Mouse (Mus musculus) E14TG2a.4 (cell line): Measurements from ENCODE around the gene Onecut1.

Experiments used
- H3K27me3 ChIP-seq: 2 replicates; pipeline ENCODE4 v1.6.1; 2014; ENCODE audit warnings: low read length, control low read depth; ENCODE audit not compliant: insufficient read depth
- H3K36me3 ChIP-seq: 2 replicates; pipeline ENCODE4 v1.6.1; 2014; ENCODE audit warnings: low read length, control low read depth; ENCODE audit not compliant: insufficient read depth
- H3K4me1 ChIP-seq: replicated peaks from 2 replicates; pipeline ENCODE4 v1.6.1; 2014; ENCODE audit warnings: low read depth, low read length, control low read depth
- H3K4me3 ChIP-seq: replicated peaks from 2 replicates; pipeline ENCODE4 v1.5.1; 2014; ENCODE audit warnings: mild to moderate bottlenecking, low read length
- H3K9me3 ChIP-seq: 2 replicates; pipeline ENCODE4 v1.6.1; 2014; ENCODE audit warnings: low read length, control low read depth
- CTCF ChIP-seq: conservative IDR thresholded peaks from 2 replicates; pipeline ENCODE4 v1.5.1; 2014; ENCODE audit warnings: low read length
- NANOG ChIP-seq: IDR thresholded peaks from 2 replicates; pipeline ENCODE4 v1.6.1; 2014; ENCODE audit warnings: borderline replicate concordance, low read length, mixed read lengths
- POU5F1 ChIP-seq: IDR thresholded peaks from 2 replicates; pipeline ENCODE4 v1.6.1; 2014; ENCODE audit warnings: low read length, borderline replicate concordance

The Onecut1 gene

DNA sequence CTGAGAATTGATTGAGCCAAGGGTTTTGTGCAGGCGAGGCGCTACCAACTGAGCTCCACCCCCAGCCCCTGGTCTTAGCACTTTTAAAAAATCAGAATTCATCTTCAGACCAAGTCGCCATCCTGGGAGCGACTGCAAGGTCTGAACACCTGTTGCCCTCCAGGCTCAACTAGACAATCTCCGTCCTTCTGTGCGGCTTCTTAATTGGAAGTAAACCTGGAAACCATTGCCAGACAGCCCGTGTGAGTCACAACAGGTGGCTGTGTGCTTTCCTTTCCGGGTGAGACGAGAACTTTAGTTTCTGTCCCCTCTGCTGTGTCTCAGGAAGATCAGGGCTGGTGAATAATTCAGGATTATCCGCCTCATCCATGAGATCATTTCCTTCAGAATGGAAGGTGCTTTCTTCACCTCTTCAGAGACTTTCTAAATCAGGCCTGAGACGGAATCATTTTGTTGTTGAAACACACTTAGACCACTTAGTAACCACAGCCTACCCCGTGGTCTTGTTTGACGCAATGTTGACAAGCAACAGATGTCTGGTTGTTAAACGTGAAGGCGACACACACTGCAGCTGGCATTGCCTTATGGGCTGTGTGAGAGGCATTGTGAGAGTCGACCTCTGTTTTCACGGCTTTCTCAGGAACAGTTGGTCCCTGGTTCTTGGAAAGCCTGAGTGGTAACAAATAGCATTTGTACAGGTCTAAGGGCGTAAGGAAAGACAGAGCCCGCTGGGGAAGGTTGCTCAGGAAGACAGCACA is 51.1 kb downstream of the Onecut1 start:
- H3K4me1 ChIP-seq, result peaks cover 18% of the 10 kb centered on the region; the same call in 1 of the 2 replicates
- no peak for TF ChIP-seq POU5F1
- no peak for TF ChIP-seq NANOG
- no peak for TF ChIP-seq CTCF
- H3K4me3 ChIP-seq, result no peak overlapping the region
- H3K27me3 ChIP-seq, result peaks cover 13% of the 10 kb centered on the region; the same call in 1 of the 2 replicates
- no peaks in the 10 kb centered on the region for H3K36me3 ChIP-seq
- H3K9me3 ChIP-seq, result peaks cover 7% of the 10 kb centered on the region; the same call in 1 of the 2 replicates

DNA sequence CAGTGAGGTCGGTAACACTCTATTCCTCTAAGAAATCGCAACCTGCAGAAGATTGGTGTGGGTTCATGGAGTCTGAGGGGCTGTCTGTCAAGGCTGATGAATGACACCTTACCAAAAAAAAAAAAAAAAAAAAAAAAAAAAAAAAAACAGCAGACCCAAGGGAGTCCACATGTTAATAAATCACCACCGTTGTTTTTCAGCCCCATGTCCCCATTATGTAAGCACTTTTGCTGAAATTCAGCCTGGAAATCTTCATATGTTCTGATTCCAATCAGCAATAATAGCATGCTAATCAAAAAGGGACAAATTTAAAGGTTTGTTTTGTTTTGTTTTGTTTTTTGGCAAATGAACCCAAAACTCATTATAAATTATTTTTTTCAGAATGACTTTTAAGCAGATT is 53.9 kb downstream of the Onecut1 start:
- H3K36me3 ChIP-seq, result no peaks in the 10 kb centered on the region
- peaks cover 7% of the 10 kb centered on the region; the same call in 1 of the 2 replicates for H3K9me3 ChIP-seq
- TF ChIP-seq POU5F1, result no peak
- no peak for TF ChIP-seq NANOG
- TF ChIP-seq CTCF, result no peak
- no peak overlapping the region for H3K4me3 ChIP-seq
- H3K4me1 ChIP-seq, result 0 out of 2 replicates have a peak, but pooled peaks cover 8% of the 10 kb centered on the region
- H3K27me3 ChIP-seq, result no peaks in the 10 kb centered on the region

DNA sequence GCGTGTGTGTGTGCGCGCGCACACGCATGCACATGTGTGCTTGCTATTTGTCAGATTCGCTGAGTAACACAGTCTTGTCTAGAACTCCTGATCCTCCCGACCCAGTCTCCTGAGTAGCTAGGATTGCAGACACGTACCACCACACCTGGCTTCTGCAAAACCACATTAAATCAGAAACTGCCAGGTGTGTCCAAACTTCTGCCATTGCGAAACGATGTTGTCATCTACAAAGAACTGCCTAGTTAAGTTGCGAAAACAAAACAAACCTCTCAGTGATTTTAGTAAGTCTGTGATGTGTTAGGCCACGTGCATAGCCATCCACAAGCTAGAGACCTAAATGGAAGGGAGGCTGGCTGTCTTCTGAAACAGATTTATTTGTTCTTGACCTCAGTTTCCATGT is 58.7 kb downstream of the Onecut1 start:
- H3K9me3 ChIP-seq, result peaks cover 7% of the 10 kb centered on the region; the same call in 1 of the 2 replicates
- H3K27me3 ChIP-seq, result no peaks in the 10 kb centered on the region
- H3K4me3 ChIP-seq, result no peak overlapping the region
- TF ChIP-seq POU5F1 (no peak), NANOG (no peak), CTCF (no peak)
- H3K36me3 ChIP-seq, result no peaks in the 10 kb centered on the region
- no peaks in the 10 kb centered on the region for H3K4me1 ChIP-seq

DNA sequence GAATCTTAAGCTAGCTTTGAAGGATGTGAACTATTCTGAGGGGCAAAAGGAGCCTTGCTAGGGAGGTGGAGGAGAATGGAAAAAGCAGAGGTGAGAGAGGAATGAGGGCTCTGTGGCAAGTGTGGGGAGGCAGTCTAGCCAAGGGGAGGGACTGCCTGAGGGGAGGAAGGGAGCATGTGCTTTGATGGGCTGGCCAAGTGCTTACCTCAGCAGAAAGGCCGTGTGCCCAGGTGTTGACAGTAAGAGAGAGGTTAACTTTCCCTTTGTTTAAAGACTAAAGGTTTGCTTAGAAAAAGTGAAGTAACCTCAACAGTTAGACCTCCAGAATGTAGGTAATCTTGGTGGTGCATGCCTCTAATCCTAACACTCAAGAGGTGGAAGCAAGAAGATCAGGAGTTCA is 59.7 kb downstream of the Onecut1 start:
- TF ChIP-seq NANOG, result no peak
- no peak for TF ChIP-seq CTCF
- no peak for TF ChIP-seq POU5F1
- Histone ChIP-seq H3K36me3 (no peaks in the 10 kb centered on the region), H3K9me3 (peaks cover 7% of the 10 kb centered on the region; the same call in 1 of the 2 replicates)

DNA sequence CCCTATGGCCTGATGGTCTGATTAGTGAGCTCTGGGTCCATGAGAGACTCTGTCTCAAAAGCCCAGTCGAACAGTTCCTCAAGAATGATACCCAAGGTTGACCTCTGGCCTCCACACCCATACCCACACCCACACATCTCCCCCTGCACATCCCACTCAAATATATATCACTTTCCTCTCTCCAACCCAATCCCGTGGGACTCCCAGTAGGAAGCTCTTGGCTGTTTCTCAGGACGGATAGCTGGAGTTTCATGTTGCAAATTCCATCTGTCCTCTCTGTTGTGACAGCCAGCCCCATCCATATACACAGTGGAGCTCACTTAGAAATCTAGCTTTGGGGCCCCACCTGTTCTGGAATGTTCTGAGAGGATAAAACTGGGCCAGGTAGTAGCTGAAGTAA is 61.2 kb downstream of the Onecut1 start:
- no peak overlapping the region for H3K4me3 ChIP-seq
- H3K36me3 ChIP-seq, result no peaks in the 10 kb centered on the region
- H3K9me3 ChIP-seq, result no peaks in the 10 kb centered on the region
- no peak for TF ChIP-seq NANOG
- TF ChIP-seq CTCF, result no peak
- TF ChIP-seq POU5F1, result no peak
- no peaks in the 10 kb centered on the region for H3K27me3 ChIP-seq
- no peaks in the 10 kb centered on the region for H3K4me1 ChIP-seq

More for the DNA sequence above, 59.7 kb downstream of the Onecut1 start:
- Histone ChIP-seq H3K27me3 (no peaks in the 10 kb centered on the region), H3K4me1 (no peaks in the 10 kb centered on the region), H3K4me3 (no peak overlapping the region)

DNA sequence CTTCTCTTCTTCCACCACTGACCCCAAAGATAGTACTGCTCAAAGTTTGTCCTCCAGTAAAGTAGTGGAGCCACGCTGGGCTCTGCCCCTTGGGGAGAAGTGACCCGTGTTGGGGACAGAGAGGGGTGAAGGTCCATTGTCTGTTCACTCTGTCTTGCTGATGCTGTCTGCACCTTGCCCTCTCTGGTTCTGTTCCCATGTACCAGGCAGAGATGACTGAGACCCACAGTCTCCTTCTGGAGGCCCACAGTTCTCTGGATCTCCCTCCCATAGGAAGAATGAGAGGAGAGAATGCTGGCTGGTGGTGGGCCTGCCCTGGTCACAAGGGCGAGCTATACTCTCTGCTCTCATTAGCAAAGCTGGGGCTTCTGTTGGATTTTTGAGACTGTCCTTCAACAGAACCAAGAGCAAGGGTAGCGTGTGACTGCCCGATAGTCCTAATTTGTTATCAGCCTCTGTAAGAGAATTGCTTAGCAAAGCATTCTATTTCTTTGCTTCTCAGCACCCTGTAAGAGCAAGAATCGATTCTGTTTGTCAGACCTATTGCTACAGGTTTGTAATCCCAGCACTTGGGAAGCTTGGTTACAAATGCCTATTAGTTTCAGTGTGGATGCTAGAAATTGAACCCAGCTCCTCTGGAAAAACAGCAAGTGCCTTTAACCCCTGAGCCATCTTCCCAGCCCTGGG is 61.7 kb downstream of the Onecut1 start:
- Histone ChIP-seq H3K4me3 (no peak overlapping the region), H3K27me3 (no peaks in the 10 kb centered on the region), H3K4me1 (no peaks in the 10 kb centered on the region), H3K36me3 (no peaks in the 10 kb centered on the region), H3K9me3 (no peaks in the 10 kb centered on the region)
- TF ChIP-seq CTCF (no peak), POU5F1 (no peak), NANOG (no peak)

DNA sequence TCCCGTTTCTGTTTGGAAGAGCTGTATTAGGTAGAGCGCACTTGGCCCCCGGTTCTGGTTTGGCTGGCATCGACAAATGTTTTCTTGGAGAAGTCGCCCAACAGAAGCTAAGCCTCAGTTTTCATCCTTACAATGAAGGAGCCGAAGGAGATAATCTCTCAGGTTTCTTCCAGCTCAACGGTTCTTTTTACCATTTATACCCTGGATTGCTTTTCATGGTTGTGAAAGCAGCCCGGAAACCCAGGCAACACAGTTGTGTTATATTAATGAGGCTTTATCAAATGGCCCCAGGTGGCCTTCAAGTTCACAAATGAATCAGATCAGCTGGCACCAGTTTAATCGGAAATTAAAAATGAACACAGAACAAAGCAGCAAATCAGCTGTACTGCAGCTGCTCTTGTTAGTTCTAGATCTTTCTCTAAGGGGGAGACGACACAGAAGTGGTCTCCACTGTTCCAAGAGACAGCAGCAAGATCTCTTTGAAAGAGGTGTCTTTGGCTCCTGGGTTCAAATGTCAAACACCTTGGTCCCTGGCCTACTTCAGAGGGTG is 63.6 kb downstream of the Onecut1 start:
- TF ChIP-seq CTCF, result no peak
- TF ChIP-seq NANOG, result no peak
- no peak for TF ChIP-seq POU5F1
- Histone ChIP-seq H3K9me3 (no peaks in the 10 kb centered on the region), H3K4me3 (no peak overlapping the region), H3K36me3 (no peaks in the 10 kb centered on the region), H3K4me1 (no peaks in the 10 kb centered on the region), H3K27me3 (no peaks in the 10 kb centered on the region)

DNA sequence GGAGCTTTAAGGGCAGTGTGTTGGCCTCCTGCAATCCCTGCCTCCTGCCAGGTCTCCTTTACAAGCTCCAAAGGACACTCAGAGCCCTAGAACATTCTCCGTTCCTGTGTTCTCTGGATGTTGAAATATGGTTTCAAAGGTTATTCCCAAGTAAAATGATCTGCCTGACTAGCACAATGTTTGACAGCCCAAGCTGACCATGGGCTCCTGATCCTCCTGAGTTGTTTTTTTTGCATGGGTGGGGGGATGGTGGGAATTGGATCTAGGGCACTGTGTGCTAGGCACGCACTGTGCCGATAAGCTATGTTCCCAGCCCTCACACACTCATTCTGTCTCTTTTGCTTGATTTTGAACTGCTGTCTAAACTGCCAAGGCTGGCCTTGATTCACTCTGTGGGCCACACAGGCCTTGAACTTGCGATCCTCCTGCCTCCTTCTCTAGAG is 68.3 kb downstream of the Onecut1 start:
- H3K27me3 ChIP-seq, result no peaks in the 10 kb centered on the region
- TF ChIP-seq POU5F1, result no peak
- no peak for TF ChIP-seq CTCF
- TF ChIP-seq NANOG, result no peak
- no peak overlapping the region for H3K4me3 ChIP-seq
- no peaks in the 10 kb centered on the region for H3K9me3 ChIP-seq
- no peaks in the 10 kb centered on the region for H3K36me3 ChIP-seq
- peaks cover 3% of the 10 kb centered on the region for H3K4me1 ChIP-seq
